Mouse (Mus musculus): ENCODE data around the gene Ttc28. TPM values are rescaled to one million over a fixed set of nuclear protein-coding genes. Genes with fewer than 3 reads are reported as not detected.
A peak's percentile ranks its signal among the peaks of the same experiment; 100 is the strongest.

The Ttc28 gene
- polyA plus RNA-seq, 1 experiment from 2014 or later: 13.5 TPM

DNA sequence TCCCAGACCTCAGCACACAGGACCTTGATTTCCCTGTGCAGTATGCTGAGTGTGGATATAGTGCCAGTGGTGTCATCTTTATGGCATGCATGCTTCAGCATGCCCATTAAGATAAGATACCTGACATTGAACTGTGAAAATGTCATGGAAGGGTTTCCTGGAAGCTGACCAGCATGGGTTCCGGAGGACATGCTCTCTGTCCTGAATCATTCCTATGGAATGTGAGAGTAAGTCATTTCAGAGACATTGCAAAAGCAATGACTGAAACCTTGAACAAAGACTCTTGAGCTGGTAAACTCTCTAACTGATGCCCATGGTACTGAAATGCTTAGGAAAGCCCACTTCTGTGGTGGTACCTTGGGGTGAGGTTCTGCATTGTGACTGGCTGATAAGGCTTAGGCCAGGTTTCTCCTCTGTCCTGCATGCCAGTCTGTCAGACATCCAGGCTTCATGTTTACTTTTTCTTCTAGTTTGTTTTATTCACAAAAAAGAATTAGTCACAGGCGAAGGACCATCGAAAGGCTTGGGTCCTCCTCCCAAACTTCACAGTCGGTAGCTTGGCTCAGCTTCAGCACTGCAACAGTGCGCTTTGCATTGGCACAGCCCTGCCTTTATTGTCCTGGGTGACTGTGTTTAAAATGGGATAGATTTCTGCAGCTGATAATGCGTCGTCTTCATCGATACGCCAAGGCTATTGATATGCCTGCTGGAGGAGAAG is 242.9 kb downstream of the Ttc28 start:
- ATAC-seq (ENCODE audit: low FRiP score) (no peak), DNase-seq (ENCODE audit: low spot score, missing footprints) (no peak)
- H3K9me3 ChIP-seq (ENCODE audit: control insufficient read depth, low read length): no peaks in the 10 kb centered on the region
- WGBS: 60% methylated on average over 9 of the region's 9 CpGs
- H3K4me2 ChIP-seq: no peak overlapping the region
- no peaks in the 10 kb centered on the region for H3K36me3 ChIP-seq (ENCODE audit: control insufficient read depth, insufficient read depth, low read length)
- H3K4me3 ChIP-seq (ENCODE audit: low read depth, low read length): no peak overlapping the region
- no peak overlapping the region for H3K9ac ChIP-seq (ENCODE audit: low read length)
- no peaks in the 10 kb centered on the region for H3K27me3 ChIP-seq (ENCODE audit: control insufficient read depth, insufficient read depth, low read length)
- peaks cover 10% of the 10 kb centered on the region for H3K4me1 ChIP-seq (ENCODE audit: control insufficient read depth, insufficient read depth, low read length)
- H3K27ac ChIP-seq (ENCODE audit: low read depth, low read length): no peak overlapping the region

DNA sequence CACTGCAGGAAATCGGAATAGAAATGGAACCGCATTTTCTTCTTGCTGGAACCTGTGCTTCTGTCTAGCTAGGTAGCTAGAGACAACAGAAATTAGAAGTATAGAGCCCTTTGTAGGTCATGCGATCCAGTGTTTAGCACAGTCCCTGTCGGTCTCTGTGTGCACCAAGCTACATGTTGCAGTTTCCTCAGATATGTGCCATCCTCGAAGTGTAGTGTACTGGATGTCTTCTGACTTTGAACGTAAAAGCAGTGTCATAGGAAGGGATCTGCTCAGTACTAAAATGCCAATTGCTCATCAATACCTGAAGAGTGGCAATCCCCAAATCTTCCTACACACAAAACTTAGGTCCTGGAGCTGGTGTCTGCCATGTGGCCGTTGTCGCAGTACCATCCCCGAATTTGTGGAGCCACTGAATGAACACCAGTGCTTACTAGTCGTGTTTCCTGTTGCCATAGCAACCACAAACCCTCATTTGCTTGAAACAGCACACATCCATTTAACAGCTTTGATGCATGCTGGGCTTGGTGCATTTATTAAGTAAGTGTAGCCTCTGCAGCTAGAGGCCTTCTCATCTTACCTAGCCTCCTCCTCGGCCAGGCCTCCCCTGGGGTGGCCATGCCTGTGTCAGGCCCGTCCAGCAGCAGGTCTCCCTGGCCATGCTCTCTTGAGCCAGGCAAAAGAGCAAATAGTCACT is 243.6 kb downstream of the Ttc28 start:
- Histone ChIP-seq H3K36me3 (ENCODE audit: control insufficient read depth, insufficient read depth, low read length) (no peaks in the 10 kb centered on the region), H3K9ac (ENCODE audit: low read length) (no peak overlapping the region), H3K4me2 (no peak overlapping the region), H3K27ac (ENCODE audit: low read depth, low read length) (no peak overlapping the region), H3K4me1 (ENCODE audit: control insufficient read depth, insufficient read depth, low read length) (peaks cover 10% of the 10 kb centered on the region), H3K9me3 (ENCODE audit: control insufficient read depth, low read length) (no peaks in the 10 kb centered on the region), H3K27me3 (ENCODE audit: control insufficient read depth, insufficient read depth, low read length) (no peaks in the 10 kb centered on the region), H3K4me3 (ENCODE audit: low read depth, low read length) (no peak overlapping the region)
- DNase-seq (ENCODE audit: low spot score, missing footprints) (no peak), ATAC-seq (ENCODE audit: low FRiP score) (0 out of 2 replicates have a peak, but pooled peaks have one; percentile 42)
- 43% methylated on average over 12 of the region's 12 CpGs for WGBS

DNA sequence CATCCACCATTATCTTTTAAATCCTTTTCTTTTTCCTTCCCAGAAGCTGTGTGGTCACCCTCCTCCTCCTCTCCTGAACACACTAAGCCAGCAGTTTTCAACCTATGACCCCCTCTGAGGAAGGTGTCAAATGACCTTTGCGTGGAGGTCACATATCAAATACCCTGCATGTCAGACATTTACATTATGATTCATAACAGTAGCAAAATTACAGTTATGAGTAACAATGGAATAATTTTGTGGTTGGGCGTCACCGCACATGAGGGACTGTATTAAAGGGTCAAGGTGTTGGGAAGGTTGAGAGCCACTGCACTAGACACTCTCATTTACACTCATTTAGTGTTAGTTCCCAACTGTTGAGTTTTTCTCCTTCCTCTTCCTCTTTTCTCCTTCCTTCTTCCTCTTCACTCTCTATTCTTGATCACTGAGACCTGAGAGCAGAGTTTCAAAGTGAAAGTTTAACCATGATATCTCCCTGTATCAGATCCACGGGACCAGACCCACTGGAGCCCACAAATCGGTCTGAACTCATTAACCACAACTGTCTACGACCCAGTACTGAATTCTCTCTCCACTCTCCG is 245.1 kb downstream of the Ttc28 start:
- peaks cover 10% of the 10 kb centered on the region for H3K4me1 ChIP-seq (ENCODE audit: control insufficient read depth, insufficient read depth, low read length)
- H3K9me3 ChIP-seq (ENCODE audit: control insufficient read depth, low read length): no peaks in the 10 kb centered on the region
- no peak overlapping the region for H3K9ac ChIP-seq (ENCODE audit: low read length)
- DNase-seq (ENCODE audit: low spot score, missing footprints) (no peak), ATAC-seq (ENCODE audit: low FRiP score) (no peak)
- H3K27me3 ChIP-seq (ENCODE audit: control insufficient read depth, insufficient read depth, low read length): no peaks in the 10 kb centered on the region
- 83% methylated on average over 7 of the region's 7 CpGs for WGBS
- H3K4me2 ChIP-seq: no peak overlapping the region
- H3K27ac ChIP-seq (ENCODE audit: low read depth, low read length): no peak overlapping the region
- H3K4me3 ChIP-seq (ENCODE audit: low read depth, low read length): no peak overlapping the region
- H3K36me3 ChIP-seq (ENCODE audit: control insufficient read depth, insufficient read depth, low read length): no peaks in the 10 kb centered on the region

DNA sequence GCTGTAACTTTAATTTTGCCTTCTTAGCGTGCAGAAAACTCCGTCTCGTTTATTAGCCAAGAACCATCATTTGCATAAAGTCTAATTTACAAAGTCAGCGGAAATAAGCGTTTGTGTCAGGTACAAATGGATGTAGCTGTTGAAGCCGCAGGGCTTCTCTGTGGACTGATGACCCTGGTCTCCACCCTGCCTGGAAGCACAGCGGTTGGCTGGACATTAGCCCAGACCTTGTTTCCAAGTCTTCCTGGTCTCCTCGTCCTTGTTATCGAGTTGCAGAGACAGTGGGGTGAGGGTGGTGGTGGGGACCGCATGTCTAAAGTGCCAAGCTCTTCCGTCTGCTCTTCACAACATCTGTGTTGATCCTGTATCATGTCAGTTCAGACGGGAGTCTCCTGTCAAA is 246.1 kb downstream of the Ttc28 start:
- Histone ChIP-seq H3K27me3 (ENCODE audit: control insufficient read depth, insufficient read depth, low read length) (no peaks in the 10 kb centered on the region), H3K27ac (ENCODE audit: low read depth, low read length) (no peak overlapping the region), H3K9ac (ENCODE audit: low read length) (no peak overlapping the region), H3K9me3 (ENCODE audit: control insufficient read depth, low read length) (no peaks in the 10 kb centered on the region), H3K4me1 (ENCODE audit: control insufficient read depth, insufficient read depth, low read length) (peaks cover 10% of the 10 kb centered on the region), H3K4me2 (no peak overlapping the region), H3K4me3 (ENCODE audit: low read depth, low read length) (no peak overlapping the region), H3K36me3 (ENCODE audit: control insufficient read depth, insufficient read depth, low read length) (no peaks in the 10 kb centered on the region)
- DNase-seq (ENCODE audit: low spot score, missing footprints) (no peak), ATAC-seq (ENCODE audit: low FRiP score) (no peak)
- WGBS: 85% methylated on average over 12 of the region's 12 CpGs

DNA sequence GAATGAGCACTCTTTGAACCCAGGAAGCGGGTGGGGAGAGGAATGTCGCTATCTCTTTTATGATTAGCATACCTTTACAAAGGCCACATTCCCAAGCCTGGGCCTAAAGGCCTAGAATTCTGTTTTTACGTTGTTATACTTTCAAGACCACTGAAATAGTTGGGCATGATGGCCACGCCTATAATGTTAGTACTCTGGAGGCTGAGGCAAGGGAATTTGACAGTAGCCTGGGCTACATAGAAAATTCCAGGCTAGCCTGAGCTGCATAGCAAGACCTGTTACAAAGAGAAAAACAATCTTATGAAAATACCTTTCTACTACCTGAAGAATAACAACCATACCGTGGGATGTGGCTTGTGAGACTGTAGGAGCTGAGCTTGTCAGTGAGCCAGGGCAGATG is 248.2 kb downstream of the Ttc28 start:
- H3K27me3 ChIP-seq (ENCODE audit: control insufficient read depth, insufficient read depth, low read length): no peaks in the 10 kb centered on the region
- DNase-seq (ENCODE audit: low spot score, missing footprints) (no peak), ATAC-seq (ENCODE audit: low FRiP score) (no peak)
- no peak overlapping the region for H3K4me3 ChIP-seq (ENCODE audit: low read depth, low read length)
- no peak overlapping the region for H3K9ac ChIP-seq (ENCODE audit: low read length)
- 81% methylated on average over 5 of the region's 5 CpGs for WGBS
- H3K4me2 ChIP-seq: no peak overlapping the region
- H3K36me3 ChIP-seq (ENCODE audit: control insufficient read depth, insufficient read depth, low read length): no peaks in the 10 kb centered on the region
- H3K4me1 ChIP-seq (ENCODE audit: control insufficient read depth, insufficient read depth, low read length): peaks cover 7% of the 10 kb centered on the region
- no peak overlapping the region for H3K27ac ChIP-seq (ENCODE audit: low read depth, low read length)
- no peaks in the 10 kb centered on the region for H3K9me3 ChIP-seq (ENCODE audit: control insufficient read depth, low read length)

DNA sequence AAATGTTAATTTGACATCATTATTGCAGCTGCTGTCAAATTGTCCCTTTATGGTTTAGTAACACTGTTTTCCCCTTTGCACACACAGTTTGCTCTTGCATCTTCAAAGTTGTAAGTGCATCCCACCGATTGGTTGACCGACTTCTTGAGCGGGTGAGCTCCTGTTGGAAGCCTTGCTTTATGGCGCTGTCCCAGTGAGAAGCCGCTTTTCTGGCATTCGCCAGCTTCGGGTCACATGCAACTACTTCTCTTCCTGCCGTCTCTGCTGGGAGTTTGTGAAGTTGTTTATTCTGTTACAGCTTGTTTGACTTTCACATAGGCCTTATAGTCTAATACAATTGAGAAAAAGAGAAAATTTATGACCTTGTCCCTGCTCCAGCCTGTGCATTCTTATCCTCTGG is 250.5 kb downstream of the Ttc28 start:
- ATAC-seq (ENCODE audit: low FRiP score) (no peak), DNase-seq (ENCODE audit: low spot score, missing footprints) (no peak)
- H3K4me3 ChIP-seq (ENCODE audit: low read depth, low read length): no peak overlapping the region
- H3K4me2 ChIP-seq: no peak overlapping the region
- no peaks in the 10 kb centered on the region for H3K4me1 ChIP-seq (ENCODE audit: control insufficient read depth, insufficient read depth, low read length)
- H3K27ac ChIP-seq (ENCODE audit: low read depth, low read length): no peak overlapping the region
- no peaks in the 10 kb centered on the region for H3K36me3 ChIP-seq (ENCODE audit: control insufficient read depth, insufficient read depth, low read length)
- H3K27me3 ChIP-seq (ENCODE audit: control insufficient read depth, insufficient read depth, low read length): no peaks in the 10 kb centered on the region
- no peak overlapping the region for H3K9ac ChIP-seq (ENCODE audit: low read length)
- H3K9me3 ChIP-seq (ENCODE audit: control insufficient read depth, low read length): no peaks in the 10 kb centered on the region
- WGBS: 94% methylated on average over 8 of the region's 8 CpGs

DNA sequence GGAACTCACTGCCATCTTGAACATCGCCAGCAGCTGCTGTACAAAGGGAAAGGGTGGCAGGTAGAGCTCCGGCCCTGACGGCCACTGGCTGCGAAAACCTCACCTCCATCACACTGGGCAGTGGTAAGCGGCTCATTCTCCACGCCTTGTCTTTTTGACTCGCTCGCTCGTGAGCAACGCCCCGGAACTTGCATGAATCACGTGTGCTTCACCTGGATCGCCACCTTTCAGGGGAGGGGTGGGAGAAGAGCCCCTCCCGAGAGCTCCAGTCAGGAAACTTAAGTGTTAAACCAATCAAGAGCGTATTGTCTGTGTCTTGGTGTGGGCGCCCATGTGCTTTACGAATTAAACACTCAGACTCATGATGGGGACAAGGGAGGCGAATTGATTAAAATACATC is 252.0 kb downstream of the Ttc28 start:
- no peak for ATAC-seq (ENCODE audit: low FRiP score)

DNA sequence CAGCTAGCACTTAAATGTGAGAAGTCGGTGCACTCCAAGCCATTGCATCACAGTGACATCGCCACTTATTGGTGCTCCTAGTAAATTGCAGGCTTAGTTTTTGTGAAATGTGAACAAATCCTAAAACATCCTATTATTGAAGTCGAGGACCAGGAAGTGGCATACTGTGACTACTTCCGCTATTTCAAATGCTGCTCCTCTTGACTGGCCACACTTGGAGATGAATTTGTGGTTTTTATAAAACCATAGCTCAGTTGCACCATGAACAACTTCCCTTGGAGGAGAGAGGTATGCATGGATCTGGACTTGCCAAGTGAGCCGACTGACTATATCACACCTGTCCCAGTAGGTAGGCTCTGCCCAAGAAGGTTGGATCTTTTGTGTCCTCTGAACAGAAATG is 253.5 kb downstream of the Ttc28 start:
- no peak overlapping the region for H3K9ac ChIP-seq (ENCODE audit: low read length)
- 91% methylated on average over 5 of the region's 5 CpGs for WGBS
- DNase-seq (ENCODE audit: low spot score, missing footprints): no peak
- H3K36me3 ChIP-seq (ENCODE audit: control insufficient read depth, insufficient read depth, low read length): no peaks in the 10 kb centered on the region
- H3K27ac ChIP-seq (ENCODE audit: low read depth, low read length): no peak overlapping the region
- no peak overlapping the region for H3K4me2 ChIP-seq
- no peaks in the 10 kb centered on the region for H3K27me3 ChIP-seq (ENCODE audit: control insufficient read depth, insufficient read depth, low read length)
- no peak for ATAC-seq (ENCODE audit: low FRiP score)
- no peak overlapping the region for H3K4me3 ChIP-seq (ENCODE audit: low read depth, low read length)
- H3K9me3 ChIP-seq (ENCODE audit: control insufficient read depth, low read length): no peaks in the 10 kb centered on the region
- H3K4me1 ChIP-seq (ENCODE audit: control insufficient read depth, insufficient read depth, low read length): peaks cover 20% of the 10 kb centered on the region

More for the DNA sequence above, 252.0 kb downstream of the Ttc28 start:
- H3K36me3 ChIP-seq (ENCODE audit: control insufficient read depth, insufficient read depth, low read length): no peaks in the 10 kb centered on the region
- no peaks in the 10 kb centered on the region for H3K9me3 ChIP-seq (ENCODE audit: control insufficient read depth, low read length)
- H3K27me3 ChIP-seq (ENCODE audit: control insufficient read depth, insufficient read depth, low read length): no peaks in the 10 kb centered on the region
- H3K4me2 ChIP-seq: no peak overlapping the region
- H3K27ac ChIP-seq (ENCODE audit: low read depth, low read length): no peak overlapping the region
- no peak overlapping the region for H3K9ac ChIP-seq (ENCODE audit: low read length)
- DNase-seq (ENCODE audit: low spot score, missing footprints): no peak
- H3K4me3 ChIP-seq (ENCODE audit: low read depth, low read length): no peak overlapping the region
- H3K4me1 ChIP-seq (ENCODE audit: control insufficient read depth, insufficient read depth, low read length): peaks cover 5% of the 10 kb centered on the region; the same call in 1 of the 2 replicates
- 93% methylated on average over 18 of the region's 18 CpGs for WGBS

DNA sequence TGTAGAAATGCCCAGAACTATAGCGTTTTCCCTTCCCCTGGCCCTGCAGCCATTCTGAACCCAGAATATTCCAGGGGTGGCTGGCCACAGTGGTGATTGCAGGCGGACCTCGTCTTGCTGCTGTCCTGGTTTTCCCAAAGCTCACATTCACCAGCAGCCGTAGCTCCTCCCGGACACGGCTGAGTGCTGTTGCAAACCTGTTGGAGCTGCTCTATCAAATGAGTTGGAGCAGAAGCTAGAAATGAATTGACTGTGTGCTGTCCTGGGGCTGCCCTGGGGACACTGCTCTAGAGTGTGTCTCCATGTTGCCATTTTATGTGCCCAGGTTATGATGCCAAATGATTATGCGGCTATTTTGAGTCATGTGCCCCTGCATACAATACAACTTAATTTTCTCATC is 254.2 kb downstream of the Ttc28 start:
- Histone ChIP-seq H3K36me3 (ENCODE audit: control insufficient read depth, insufficient read depth, low read length) (no peaks in the 10 kb centered on the region), H3K9me3 (ENCODE audit: control insufficient read depth, low read length) (no peaks in the 10 kb centered on the region), H3K27ac (ENCODE audit: low read depth, low read length) (no peak overlapping the region), H3K4me2 (no peak overlapping the region), H3K9ac (ENCODE audit: low read length) (no peak overlapping the region), H3K4me3 (ENCODE audit: low read depth, low read length) (no peak overlapping the region), H3K4me1 (ENCODE audit: control insufficient read depth, insufficient read depth, low read length) (peaks cover 26% of the 10 kb centered on the region), H3K27me3 (ENCODE audit: control insufficient read depth, insufficient read depth, low read length) (no peaks in the 10 kb centered on the region)
- DNase-seq (ENCODE audit: low spot score, missing footprints) (no peak), ATAC-seq (ENCODE audit: low FRiP score) (no peak)
- 83% methylated on average over 7 of the region's 7 CpGs for WGBS

All from midbrain, embryonic 11.5 days (tissue).